Mouse (Mus musculus) cortical plate, adult 2 months (tissue): ENCODE data around the gene Peli1.

ENCODE experiments used
- CTCF ChIP-seq: fragments of 200-500 bp; IDR thresholded peaks from 2 replicates; pipeline ENCODE4 v1.5.1; 2011; ENCODE audit warnings: mild to moderate bottlenecking, control low read depth, low read length; ENCODE audit not compliant: insufficient read depth; ENCODE audit errors: extremely low read depth
- POLR2A ChIP-seq: fragments of 200-500 bp; IDR thresholded peaks from 2 replicates; pipeline ENCODE4 v1.6.1; 2011; ENCODE audit warnings: mild to moderate bottlenecking, low read length, control low read depth; ENCODE audit not compliant: insufficient read depth; ENCODE audit errors: extremely low read depth

GRCm38 (mm10) chr11:21102273-21103005, 11.3 kb downstream of the Peli1 start:
- TF ChIP-seq CTCF (no peak), POLR2A (no peak)
